Mouse (Mus musculus) hindlimb bud, embryonic 11.5 days (tissue): ENCODE results near the gene Ehd3.
A peak's percentile ranks its signal among the peaks of the same experiment; 100 is the strongest.

Experiments used
- DNase-seq: peaks from one replicate; pipeline ENCODE4 v3.0.0-alpha.2; 2012; ENCODE audit warnings: low read depth, low spot score; ENCODE audit errors: extremely low spot score

Gene Ehd3

GRCm38 (mm10) chr17:73803521-73804184 is at the start of gene Ehd3:
Gene Ehd3, plus strand, starts transcription at chr17:73804134.
- DNase-seq: no peak

- DNase-seq: no peak
Measured at GRCm38 (mm10) chr17:73770964-73771363, 33.0 kb upstream of the Ehd3 start.

- no peak for DNase-seq
Measured at GRCm38 (mm10) chr17:73786642-73787311, 17.2 kb upstream of the Ehd3 start.

DNA sequence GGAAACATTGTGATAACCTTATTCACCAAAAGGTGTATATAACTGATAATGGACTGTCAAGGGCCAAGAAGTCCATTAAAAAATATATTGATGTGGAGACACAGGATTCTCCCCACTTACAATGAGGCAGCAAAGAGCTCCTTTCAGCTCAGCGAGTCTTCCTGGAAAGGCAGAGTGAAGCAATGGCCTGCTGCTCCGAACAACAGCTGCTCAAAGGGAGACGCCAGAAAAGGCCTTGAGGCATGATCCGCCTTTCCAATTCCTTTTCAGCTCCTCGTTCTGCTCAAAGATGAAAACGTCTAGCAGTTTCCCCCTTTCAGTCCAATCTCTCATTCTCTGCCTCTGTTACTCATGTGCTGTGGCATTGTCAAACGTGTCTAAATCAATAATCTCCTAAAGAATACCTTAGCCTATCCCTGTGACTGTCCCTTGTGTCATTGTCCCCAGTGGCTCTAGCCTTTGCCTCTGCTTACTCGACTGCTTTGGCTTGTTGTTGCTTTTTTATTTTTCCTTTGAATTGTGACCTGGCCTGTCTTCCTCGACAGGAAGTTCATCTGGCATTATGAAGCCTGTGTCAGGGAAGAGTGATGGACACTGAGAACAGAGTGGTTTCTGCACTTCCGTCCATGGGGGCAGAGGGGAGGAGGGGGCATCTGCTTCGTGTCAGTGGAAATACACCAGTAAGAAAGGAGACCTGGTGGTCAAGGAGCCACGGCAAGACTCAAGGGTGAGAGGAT is 13.5 kb upstream of the Ehd3 start:
- no peak for DNase-seq

- no peak for DNase-seq
Measured at GRCm38 (mm10) chr17:73796789-73797188, 7.1 kb upstream of the Ehd3 start.

GRCm38 (mm10) chr17:73797706-73798105 is 6.2 kb upstream of the Ehd3 start:
- no peak for DNase-seq

GRCm38 (mm10) chr17:73804592-73805271 is 798 bp downstream of the Ehd3 start:
- DNase-seq: peak; percentile 56

GRCm38 (mm10) chr17:73806331-73806730 is 2.4 kb downstream of the Ehd3 start:
- no peak for DNase-seq

- no peak for DNase-seq
Measured at GRCm38 (mm10) chr17:73807211-73807610, 3.3 kb downstream of the Ehd3 start.

GRCm38 (mm10) chr17:73808431-73808830 is 4.5 kb downstream of the Ehd3 start:
- DNase-seq: no peak

DNA sequence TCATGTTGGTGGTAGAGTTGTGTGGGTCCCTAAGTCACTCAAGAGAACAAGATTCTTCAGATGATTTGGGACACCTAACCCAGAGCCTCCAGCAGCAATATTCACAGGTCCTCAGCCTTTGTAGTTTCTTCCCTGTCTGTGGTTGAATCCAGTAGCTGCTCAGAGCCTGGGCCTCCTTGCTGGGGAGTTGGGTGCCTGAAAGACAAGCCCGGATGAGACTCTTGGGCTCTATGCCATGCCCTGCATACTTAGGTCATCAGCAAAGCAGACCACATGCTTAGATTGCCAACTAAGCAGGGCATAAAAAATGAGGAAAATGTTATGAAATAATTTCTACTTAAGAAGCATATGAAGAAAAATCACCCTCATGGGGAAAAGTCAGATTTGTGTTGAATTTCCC is 6.9 kb downstream of the Ehd3 start:
- no peak for DNase-seq

DNA sequence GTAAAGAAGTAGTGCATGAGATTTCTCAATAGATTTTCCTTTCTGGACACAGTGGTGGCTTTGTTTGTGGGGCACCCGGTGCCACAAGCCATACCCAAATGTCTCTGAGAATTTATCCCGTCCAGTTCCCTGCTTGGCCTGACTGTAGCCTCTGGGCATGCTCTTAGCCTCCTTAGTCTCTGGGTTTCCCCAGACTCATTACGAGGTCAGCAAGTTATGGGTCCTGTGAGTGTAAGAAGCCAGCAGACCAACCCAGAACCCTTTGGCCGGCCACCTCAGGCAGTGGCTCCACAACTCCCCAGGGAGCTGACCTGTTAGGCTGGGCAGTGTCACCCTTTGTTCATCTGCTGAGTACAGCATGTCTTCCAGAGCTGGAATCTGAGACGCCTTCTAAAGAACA is 7.6 kb downstream of the Ehd3 start:
- DNase-seq: no peak

- DNase-seq: no peak
Measured at GRCm38 (mm10) chr17:73813031-73813660, 9.2 kb downstream of the Ehd3 start.

DNA sequence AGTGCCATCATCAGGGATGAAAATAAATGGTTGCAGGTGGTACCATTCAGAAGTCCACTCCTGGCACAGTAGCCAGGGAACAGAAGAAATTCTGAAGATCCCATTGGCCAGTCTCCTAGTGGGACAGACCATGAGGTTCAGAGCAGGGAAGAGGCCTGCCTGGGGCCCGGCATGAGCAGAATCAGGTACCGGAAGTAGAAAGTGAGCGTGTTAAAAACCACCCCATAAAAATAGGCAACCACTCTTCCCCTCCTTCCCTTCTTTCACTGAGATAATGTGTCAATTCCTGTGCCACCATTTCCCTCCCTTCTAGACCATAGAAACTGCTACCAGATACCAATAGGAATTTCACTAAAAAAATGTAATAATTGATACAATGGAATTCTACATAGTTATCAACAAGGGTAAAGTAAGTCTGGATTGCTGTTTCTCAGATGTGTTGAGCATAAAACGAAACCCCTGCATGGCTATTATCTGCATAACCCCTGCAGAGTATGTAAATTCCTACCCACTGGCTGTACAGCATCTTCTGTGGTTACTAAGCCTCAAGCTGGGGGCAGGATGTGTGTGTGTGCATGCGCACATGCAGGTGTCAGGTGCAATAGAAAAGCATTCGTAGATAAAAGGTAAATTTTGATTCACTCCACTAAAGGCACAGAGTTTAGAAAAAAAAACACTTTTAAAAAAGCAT is 10.7 kb downstream of the Ehd3 start:
- DNase-seq: no peak

GRCm38 (mm10) chr17:73817697-73818380 is 13.9 kb downstream of the Ehd3 start:
- no peak for DNase-seq

DNA sequence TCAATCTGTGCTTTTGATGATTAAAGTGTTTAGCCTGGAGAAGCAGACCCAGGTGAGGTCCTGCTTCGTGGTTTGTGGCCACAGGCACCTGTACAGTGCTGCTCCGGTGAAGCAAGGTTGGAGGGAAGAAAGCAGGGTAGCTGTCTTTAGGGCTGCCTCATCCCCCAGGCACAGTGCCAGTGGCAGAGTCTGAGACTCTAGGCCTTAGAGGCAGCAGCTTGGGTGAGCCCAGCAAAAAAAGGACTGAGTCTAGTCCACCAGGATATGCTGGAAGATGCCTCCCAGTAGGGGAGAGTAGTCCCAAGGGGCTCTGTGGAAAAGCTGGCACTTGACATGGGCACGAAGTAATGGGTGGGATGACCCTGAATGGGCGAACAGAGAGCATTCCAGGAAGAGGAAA is 15.0 kb downstream of the Ehd3 start:
- DNase-seq: no peak

- no peak for DNase-seq
Measured at GRCm38 (mm10) chr17:73820726-73821125, 16.8 kb downstream of the Ehd3 start.

- DNase-seq: no peak
Measured at GRCm38 (mm10) chr17:73822255-73822654, 18.3 kb downstream of the Ehd3 start.

GRCm38 (mm10) chr17:73823121-73824021 is 19.4 kb downstream of the Ehd3 start:
- no peak for DNase-seq
